Mouse (Mus musculus): ENCODE data around the gene Esr2. TPM values are rescaled to one million over a fixed set of nuclear protein-coding genes. Genes with fewer than 3 reads are reported as not detected.

The Esr2 gene
- polyA plus RNA-seq, 1 experiment from 2014 or later = 0.20 TPM

DNA sequence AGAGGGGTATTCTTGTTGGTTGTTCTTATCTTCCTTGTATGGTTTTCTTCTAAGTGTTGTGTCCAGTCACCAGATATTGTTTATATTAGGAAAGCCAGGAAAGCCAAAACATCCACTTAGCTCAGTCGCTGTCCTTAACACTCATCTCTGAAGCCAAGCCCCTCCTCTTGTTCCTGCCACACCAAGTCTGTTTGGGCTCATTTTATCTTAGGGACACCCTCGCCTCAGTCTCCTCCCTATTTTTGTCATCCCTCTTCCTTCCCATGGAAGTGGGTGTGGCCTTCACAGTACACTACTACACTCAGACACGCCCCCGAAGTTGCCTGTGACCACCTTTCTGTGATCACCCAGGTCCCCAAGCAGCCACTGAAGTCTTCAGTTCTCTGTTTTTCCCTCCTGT lies 44.5 kb downstream of the Esr2 start:
- Histone ChIP-seq H3K36me3 (no peaks in the 10 kb centered on the region), H3K4me1 (peaks cover 11% of the 10 kb centered on the region), H3K9me3 (no peaks in the 10 kb centered on the region), H3K27me3 (ENCODE audit: insufficient read depth, poor library complexity, severe bottlenecking) (no peaks in the 10 kb centered on the region), H3K27ac (no peak overlapping the region), H3K4me3 (no peak overlapping the region)
- peak; percentile 27 for DNase-seq (ENCODE audit: low spot score)
- WGBS = 50% methylated on average over 4 of the region's 4 CpGs

DNA sequence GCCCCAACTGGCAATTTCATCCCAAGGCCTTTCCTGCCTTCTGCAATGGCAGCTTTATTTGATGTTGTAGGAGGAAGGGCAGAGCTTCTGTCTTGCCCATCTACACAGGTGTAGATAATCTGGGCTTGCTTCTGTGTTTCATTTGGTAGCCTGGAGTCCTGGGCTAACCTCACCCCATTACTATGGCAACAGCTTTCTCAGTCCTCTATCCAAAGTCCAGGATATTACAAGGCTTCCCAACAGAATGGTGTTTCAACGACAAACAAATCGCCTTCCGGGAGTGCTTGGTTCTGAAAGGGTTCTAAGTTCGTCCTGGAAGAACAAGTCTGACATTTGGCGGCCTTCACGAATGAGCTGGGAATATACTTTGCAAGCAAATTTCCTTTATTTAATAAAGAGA lies 46.2 kb downstream of the Esr2 start:
- no peaks in the 10 kb centered on the region for H3K36me3 ChIP-seq
- DNase-seq (ENCODE audit: low spot score) = peak; percentile 13
- H3K27ac ChIP-seq = no peak overlapping the region
- no peak overlapping the region for H3K4me3 ChIP-seq
- H3K9me3 ChIP-seq = no peaks in the 10 kb centered on the region
- H3K27me3 ChIP-seq (ENCODE audit: insufficient read depth, poor library complexity, severe bottlenecking) = no peaks in the 10 kb centered on the region
- peaks cover 16% of the 10 kb centered on the region for H3K4me1 ChIP-seq
- WGBS = 79% methylated on average over 6 of the region's 6 CpGs

- no peaks in the 10 kb centered on the region for H3K27me3 ChIP-seq (ENCODE audit: insufficient read depth, poor library complexity, severe bottlenecking)
- WGBS = 19% methylated on average over 4 of the region's 4 CpGs
- no peak overlapping the region for H3K27ac ChIP-seq
- no peak overlapping the region for H3K4me3 ChIP-seq
- H3K36me3 ChIP-seq = no peaks in the 10 kb centered on the region
- H3K9me3 ChIP-seq = no peaks in the 10 kb centered on the region
- peaks cover 14% of the 10 kb centered on the region for H3K4me1 ChIP-seq
- no peak for DNase-seq (ENCODE audit: low spot score)
Measured at GRCm38 (mm10) chr12:76130281-76130680, 46.8 kb downstream of the Esr2 start.

- Histone ChIP-seq H3K9me3 (no peaks in the 10 kb centered on the region), H3K27ac (no peak overlapping the region), H3K4me1 (peaks cover 11% of the 10 kb centered on the region), H3K36me3 (no peaks in the 10 kb centered on the region), H3K27me3 (ENCODE audit: insufficient read depth, poor library complexity, severe bottlenecking) (no peaks in the 10 kb centered on the region), H3K4me3 (no peak overlapping the region)
- 84% methylated on average over 10 of the region's 10 CpGs for WGBS
- no peak for DNase-seq (ENCODE audit: low spot score)
Measured at GRCm38 (mm10) chr12:76128831-76129230, 48.2 kb downstream of the Esr2 start.

GRCm38 (mm10) chr12:76128306-76128705 lies 48.8 kb downstream of the Esr2 start:
- Histone ChIP-seq H3K27ac (no peak overlapping the region), H3K9me3 (no peaks in the 10 kb centered on the region), H3K4me3 (no peak overlapping the region), H3K27me3 (ENCODE audit: insufficient read depth, poor library complexity, severe bottlenecking) (no peaks in the 10 kb centered on the region), H3K36me3 (no peaks in the 10 kb centered on the region), H3K4me1 (peaks cover 9% of the 10 kb centered on the region)
- no peak for DNase-seq (ENCODE audit: low spot score)
- 60% methylated on average over 3 of the region's 3 CpGs for WGBS

GRCm38 (mm10) chr12:76123223-76123622 lies 53.8 kb downstream of the Esr2 start:
- Histone ChIP-seq H3K27me3 (ENCODE audit: insufficient read depth, poor library complexity, severe bottlenecking) (no peaks in the 10 kb centered on the region), H3K9me3 (no peaks in the 10 kb centered on the region), H3K4me3 (no peak overlapping the region), H3K4me1 (peaks cover 13% of the 10 kb centered on the region; the same call in 1 of the 2 replicates), H3K36me3 (no peaks in the 10 kb centered on the region), H3K27ac (no peak overlapping the region)
- WGBS = 86% methylated on average over 6 of the region's 6 CpGs
- DNase-seq (ENCODE audit: low spot score) = no peak

GRCm38 (mm10) chr12:76117632-76118153 lies 59.4 kb downstream of the Esr2 start:
- peak overlapping the region; percentile 72 for H3K27ac ChIP-seq
- H3K4me1 ChIP-seq = peaks cover 24% of the 10 kb centered on the region
- DNase-seq (ENCODE audit: low spot score) = peak; percentile 87
- H3K4me3 ChIP-seq = no peak overlapping the region
- WGBS = 49% methylated on average over 4 of the region's 4 CpGs
- no peaks in the 10 kb centered on the region for H3K27me3 ChIP-seq (ENCODE audit: insufficient read depth, poor library complexity, severe bottlenecking)
- no peaks in the 10 kb centered on the region for H3K9me3 ChIP-seq
- no peaks in the 10 kb centered on the region for H3K36me3 ChIP-seq

GRCm38 (mm10) chr12:76116577-76116976 lies 60.5 kb downstream of the Esr2 start:
- Histone ChIP-seq H3K9me3 (no peaks in the 10 kb centered on the region), H3K4me1 (peaks cover 21% of the 10 kb centered on the region), H3K36me3 (peaks cover 8% of the 10 kb centered on the region), H3K27ac (peak overlapping the region; percentile 65), H3K4me3 (no peak overlapping the region), H3K27me3 (ENCODE audit: insufficient read depth, poor library complexity, severe bottlenecking) (no peaks in the 10 kb centered on the region)
- no peak for DNase-seq (ENCODE audit: low spot score)
- WGBS = 78% methylated on average over 4 of the region's 4 CpGs

GRCm38 (mm10) chr12:76111046-76111445 lies 66.0 kb downstream of the Esr2 start:
- H3K9me3 ChIP-seq = no peaks in the 10 kb centered on the region
- no peak overlapping the region for H3K4me3 ChIP-seq
- no peak for DNase-seq (ENCODE audit: low spot score)
- H3K27me3 ChIP-seq (ENCODE audit: insufficient read depth, poor library complexity, severe bottlenecking) = no peaks in the 10 kb centered on the region
- no peak overlapping the region for H3K27ac ChIP-seq
- H3K36me3 ChIP-seq = peaks cover 54% of the 10 kb centered on the region
- H3K4me1 ChIP-seq = peaks cover 4% of the 10 kb centered on the region; the same call in 1 of the 2 replicates
- 85% methylated on average over 3 of the region's 3 CpGs for WGBS

GRCm38 (mm10) chr12:76109646-76110405 lies 67.2 kb downstream of the Esr2 start:
- H3K27me3 ChIP-seq (ENCODE audit: insufficient read depth, poor library complexity, severe bottlenecking) = no peaks in the 10 kb centered on the region
- H3K9me3 ChIP-seq = no peaks in the 10 kb centered on the region
- H3K4me1 ChIP-seq = no peaks in the 10 kb centered on the region
- H3K27ac ChIP-seq = no peak overlapping the region
- DNase-seq (ENCODE audit: low spot score) = no peak
- no peak overlapping the region for H3K4me3 ChIP-seq
- 86% methylated on average over 15 of the region's 15 CpGs for WGBS
- peaks cover 66% of the 10 kb centered on the region for H3K36me3 ChIP-seq

- WGBS = 90% methylated on average over 20 of the region's 20 CpGs
- no peak overlapping the region for H3K27ac ChIP-seq
- no peak for DNase-seq (ENCODE audit: low spot score)
Measured at GRCm38 (mm10) chr12:76104596-76105351, 72.3 kb downstream of the Esr2 start.

GRCm38 (mm10) chr12:76102621-76103020 lies 74.4 kb downstream of the Esr2 start:
- 90% methylated on average over 12 of the region's 12 CpGs for WGBS
- no peak for DNase-seq (ENCODE audit: low spot score)
- Histone ChIP-seq H3K27me3 (ENCODE audit: insufficient read depth, poor library complexity, severe bottlenecking) (no peaks in the 10 kb centered on the region), H3K27ac (no peak overlapping the region), H3K4me3 (no peak overlapping the region), H3K9me3 (no peaks in the 10 kb centered on the region), H3K4me1 (no peaks in the 10 kb centered on the region), H3K36me3 (peaks cover 94% of the 10 kb centered on the region)

More at GRCm38 (mm10) chr12:76104596-76105351, 72.3 kb downstream of the Esr2 start:
- Histone ChIP-seq H3K4me1 (no peaks in the 10 kb centered on the region), H3K4me3 (no peak overlapping the region), H3K9me3 (no peaks in the 10 kb centered on the region), H3K36me3 (peaks cover 94% of the 10 kb centered on the region), H3K27me3 (ENCODE audit: insufficient read depth, poor library complexity, severe bottlenecking) (no peaks in the 10 kb centered on the region)

Measured in heart, embryonic 10.5 days (tissue).